Mouse (Mus musculus) G1E (cell line): Measurements from ENCODE around the gene Lnx1.

Experiments used
- CTCF ChIP-seq: IDR thresholded peaks from 2 replicates; pipeline ENCODE4 v1.5.1; 2012; ENCODE audit warnings: low read depth, low read length, inconsistent platforms, mixed read lengths
- GATA1 ChIP-seq: IDR thresholded peaks from 2 replicates; pipeline ENCODE4 v1.6.1; 2012; ENCODE audit warnings: borderline replicate concordance, low read length, inconsistent platforms, mixed read lengths
- GATA2 ChIP-seq: IDR thresholded peaks from 2 replicates; pipeline ENCODE4 v1.6.1; 2012; ENCODE audit warnings: low read depth, low read length, inconsistent platforms, borderline replicate concordance
- POLR2AphosphoS5 ChIP-seq: IDR thresholded peaks from 2 replicates; pipeline ENCODE4 v1.6.1; 2012; ENCODE audit warnings: low read depth, low read length, inconsistent platforms; ENCODE audit not compliant: insufficient replicate concordance
- TAL1 ChIP-seq: conservative IDR thresholded peaks from 2 replicates; pipeline ENCODE4 v1.6.1; 2012; ENCODE audit warnings: low read depth, low read length, inconsistent platforms, mixed read lengths

DNA sequence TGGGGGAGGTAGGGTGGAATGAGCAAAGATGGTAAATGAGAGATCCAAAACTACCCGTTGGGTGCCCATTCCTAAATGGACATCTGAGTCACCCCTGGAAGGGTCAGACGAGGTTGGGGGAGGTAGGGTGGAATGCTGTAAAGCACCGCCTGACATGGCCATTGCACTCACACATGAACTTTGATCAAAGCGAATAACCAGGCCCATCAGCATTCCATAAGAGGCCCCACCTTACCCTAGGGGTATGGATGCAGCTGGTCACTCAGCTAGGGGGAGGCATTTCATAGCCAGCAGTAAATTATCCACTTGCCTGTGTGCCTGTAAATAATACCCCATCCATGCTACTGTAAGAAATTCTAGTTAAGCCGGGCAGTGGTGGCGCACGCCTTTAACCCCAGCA is 113.6 kb downstream of the Lnx1 start:
- TF ChIP-seq CTCF (no peak), GATA1 (no peak), TAL1 (no peak), POLR2AphosphoS5 (no peak), GATA2 (no peak)
